Mouse (Mus musculus) CH12.LX (cell line): ENCODE data around the gene Nav1.

ENCODE experiments used
- IRF4 ChIP-seq: IDR thresholded peaks from 2 replicates; pipeline ENCODE4 v1.6.1; 2014; ENCODE audit warnings: low read depth, mild to moderate bottlenecking, inconsistent platforms, low read length, improper control_type of control experiment
- POLR2A ChIP-seq: IDR thresholded peaks from 2 replicates; pipeline ENCODE4 v1.6.1; 2011; ENCODE audit warnings: low read depth, mild to moderate bottlenecking, improper control_type of control experiment, low read length

DNA sequence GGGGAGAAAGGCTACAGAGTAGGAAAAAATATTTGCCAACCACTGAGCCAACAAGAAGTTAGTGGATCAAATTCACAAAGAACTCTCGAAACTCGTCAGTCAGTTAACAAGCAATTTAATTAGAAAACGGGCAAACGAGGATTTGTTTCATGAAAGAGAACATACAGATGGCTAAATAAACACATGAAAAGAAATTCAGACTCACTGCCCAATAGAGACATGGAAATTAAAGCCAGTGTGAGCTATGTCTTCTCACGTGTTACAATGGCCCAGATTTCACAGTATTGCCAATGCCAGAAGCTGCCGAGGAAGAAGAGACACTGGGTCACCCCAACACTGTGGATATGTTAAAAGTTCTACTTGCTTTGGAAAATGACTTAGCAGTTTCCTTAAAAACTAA lies 46.8 kb upstream of the Nav1 start:
- no peak for TF ChIP-seq IRF4
- no peak for TF ChIP-seq POLR2A
